14 mouse cellular contexts compared by ENCODE assay signal in genomic region chr13:54888021-54888420, GRCm38 (mm10).
DNase-seq lines count a peak whose midpoint lies in the region; ATAC-seq and TF ChIP-seq lines count a peak whose summit lies in the region.
"Had no signal": no experiment of that assay in that cellular context is flagged by ENCODE, and none has a peak within 500 bp of the region (broad histone marks: within the 10 kb centered on the region; RNA-seq: fewer than 3 reads in every experiment).

No protein-coding gene starts in this region.

- H3K27ac ChIP-seq in neural tube, embryonic 11.5 days (ENCODE audit: low read depth, low read length), result no peak overlapping the region
- peak overlapping the region; percentile 15; the same call in 1 of the 2 replicates for H3K27ac ChIP-seq in forebrain, embryonic 16.5 days (ENCODE audit: low read length)
- H3K27ac ChIP-seq in limb, embryonic 14.5 days (replicated peaks; ENCODE audit: low read depth, low read length), result no peak overlapping the region
- no peak overlapping the region for H3K27ac ChIP-seq in olfactory bulb, adult 2 months (ENCODE audit: insufficient read depth, low read depth, low read length)
- H3K27ac ChIP-seq: kidney, postnatal 0 days had no signal

- 66% methylated on average over 5 of the region's 5 CpGs for WGBS in neural tube, embryonic 11.5 days
- WGBS in forebrain, embryonic 16.5 days, result 48% methylated on average over 5 of the region's 5 CpGs
- WGBS in limb, embryonic 14.5 days, result 52% methylated on average over 5 of the region's 5 CpGs
- 38% methylated on average over 5 of the region's 5 CpGs for WGBS in olfactory bulb, adult 2 months

- H3K4me2 ChIP-seq in neural tube, embryonic 11.5 days (ENCODE audit: low read depth), result peak overlapping the region; percentile 40
- peak overlapping the region; percentile 49 for H3K4me2 ChIP-seq in forebrain, embryonic 16.5 days (ENCODE audit: low read length)
- peak overlapping the region; percentile 39; the same call in 1 of the 2 replicates for H3K4me2 ChIP-seq in limb, embryonic 14.5 days (replicated peaks; ENCODE audit: low read depth, low read length, severe bottlenecking)

- H3K36me3 ChIP-seq in neural tube, embryonic 11.5 days (ENCODE audit: control insufficient read depth, insufficient read depth, low read length), result no peaks in the 10 kb centered on the region
- no peaks in the 10 kb centered on the region for H3K36me3 ChIP-seq in forebrain, embryonic 16.5 days (ENCODE audit: control insufficient read depth, insufficient read depth)
- no peaks in the 10 kb centered on the region for H3K36me3 ChIP-seq in limb, embryonic 14.5 days (ENCODE audit: control insufficient read depth, insufficient read depth, low read length)

- H3K4me1 ChIP-seq in neural tube, embryonic 11.5 days (ENCODE audit: control insufficient read depth, insufficient read depth, low read length), result peaks cover 9% of the 10 kb centered on the region; the same call in 1 of the 2 replicates
- peaks cover 40% of the 10 kb centered on the region for H3K4me1 ChIP-seq in forebrain, embryonic 16.5 days (replicated peaks; ENCODE audit: control insufficient read depth, insufficient read depth, low read length)
- H3K4me1 ChIP-seq in limb, embryonic 14.5 days (ENCODE audit: control insufficient read depth, insufficient read depth, low read length), result peaks cover 13% of the 10 kb centered on the region
- peaks cover 40% of the 10 kb centered on the region for H3K4me1 ChIP-seq in olfactory bulb, adult 2 months (ENCODE audit: control insufficient read depth, insufficient read depth, low read length)

- H3K9ac ChIP-seq in neural tube, embryonic 11.5 days (ENCODE audit: low read length), result peak overlapping the region; percentile 19; the same call in 1 of the 2 replicates
- H3K9ac ChIP-seq in forebrain, embryonic 16.5 days (replicated peaks; ENCODE audit: low read depth, low read length), result peak overlapping the region; percentile 55
- H3K9ac ChIP-seq in limb, embryonic 14.5 days (ENCODE audit: low read depth, low read length, severe bottlenecking), result no peak overlapping the region

- no peaks in the 10 kb centered on the region for H3K27me3 ChIP-seq in neural tube, embryonic 11.5 days (ENCODE audit: control insufficient read depth, insufficient read depth, low read length)
- no peaks in the 10 kb centered on the region for H3K27me3 ChIP-seq in forebrain, embryonic 16.5 days (replicated peaks; ENCODE audit: control insufficient read depth, insufficient read depth, low read length)
- H3K27me3 ChIP-seq in limb, embryonic 14.5 days (ENCODE audit: control insufficient read depth, insufficient read depth, low read length), result no peaks in the 10 kb centered on the region

- no peak for TF ChIP-seq POLR2A in limb, embryonic 14.5 days (IDR thresholded peaks at IDR 0.05; ENCODE audit: borderline replicate concordance, extremely low read depth, insufficient read depth, insufficient read length)
- no peak for TF ChIP-seq POLR2A in olfactory bulb, adult 2 months (IDR thresholded peaks at IDR 0.05; ENCODE audit: insufficient read depth, low read depth, low read length)

- TF ChIP-seq CTCF in olfactory bulb, adult 2 months (IDR thresholded peaks at IDR 0.05; ENCODE audit: insufficient read depth, low read depth, low read length), result no peak

- DNase-seq in neural tube, embryonic 11.5 days (ENCODE audit: low spot score), result peak; percentile 9
- DNase-seq in neural tube, embryonic 10.5 days (ENCODE audit: extremely low spot score, low spot score), result no peak
- DNase-seq in limb, embryonic 14.5 days (ENCODE audit: low spot score), result no peak
- no peak for DNase-seq in liver
- no peak for DNase-seq in layer of hippocampus, adult 8-10 months (ENCODE audit: low spot score in 2 of 2)
- DNase-seq: adrenal gland, postnatal 10 days; cerebellum, adult 11 months; gastrocnemius, postnatal 36 days; lung, adult 2 months; thymus, postnatal 36 days had no signal

- H3K9me3 ChIP-seq in neural tube, embryonic 11.5 days (ENCODE audit: control insufficient read depth, low read length), result no peaks in the 10 kb centered on the region
- no peaks in the 10 kb centered on the region for H3K9me3 ChIP-seq in forebrain, embryonic 16.5 days (ENCODE audit: control insufficient read depth, low read length)
- H3K9me3 ChIP-seq in limb, embryonic 14.5 days (ENCODE audit: control insufficient read depth, low read length), result no peaks in the 10 kb centered on the region

- no peak overlapping the region; the same call in 1 of the 2 replicates for H3K4me3 ChIP-seq in neural tube, embryonic 11.5 days (ENCODE audit: low read depth, low read length)
- peak overlapping the region; percentile 19 for H3K4me3 ChIP-seq in forebrain, embryonic 16.5 days (replicated peaks; ENCODE audit: low read length)
- H3K4me3 ChIP-seq in limb, embryonic 14.5 days (replicated peaks; ENCODE audit: low read length), result no peak overlapping the region
- peak overlapping the region; percentile 50; the same call in 1 of the 2 replicates for H3K4me3 ChIP-seq in olfactory bulb, adult 2 months (ENCODE audit: insufficient read depth, low read depth, low read length)

- no peak for ATAC-seq in neural tube, embryonic 11.5 days (ENCODE audit: insufficient read depth, low FRiP score, low TSS enrichment)
- no peak for ATAC-seq in forebrain, embryonic 16.5 days
- no peak for ATAC-seq in limb, embryonic 14.5 days (ENCODE audit: low FRiP score, low read depth)
- no peak for ATAC-seq in megakaryocyte-erythroid progenitor cell, adult 5-6 weeks (replicated peaks; ENCODE audit: low FRiP score, low TSS enrichment, poor library complexity, severe bottlenecking)

Comparison
In these comparisons a context has a peak if more than half of its experiments do, and no peak if none do; other contexts are left out.
1. H3K4me3 ChIP-seq: peak in forebrain, embryonic 16.5 days (single experiment) and olfactory bulb, adult 2 months (single experiment); none in neural tube, embryonic 11.5 days (single experiment) and limb, embryonic 14.5 days (single experiment).
2. Peak in every context shown above with its lines, with median percentiles within 50 percentile points of each other: H3K4me2 ChIP-seq.